Mouse (Mus musculus): ENCODE results near the gene Psmb7. TPM values are rescaled to one million over a fixed set of nuclear protein-coding genes. Genes with fewer than 3 reads are reported as not detected.

Gene Psmb7
- polyA plus RNA-seq, 1 experiment, result 82.9 TPM

GRCm38 (mm10) chr2:38578602-38579521 lies 65.0 kb downstream of the Psmb7 start:
- H3K4me3 ChIP-seq (replicated peaks; ENCODE audit: control insufficient read depth, low read depth, low read length), result no peak overlapping the region
- no peaks in the 10 kb centered on the region for H3K4me1 ChIP-seq (ENCODE audit: control insufficient read depth, insufficient read depth, low read length)
- no peak overlapping the region for H3K27ac ChIP-seq (ENCODE audit: control insufficient read depth, insufficient read depth, low read depth, low read length, poor library complexity)
- 87% methylated on average over 13 of the region's 13 CpGs for WGBS
- no peak for TF ChIP-seq POLR2A (IDR thresholded peaks at IDR 0.05; ENCODE audit: borderline replicate concordance, control insufficient read depth, low read depth, low read length)

GRCm38 (mm10) chr2:38574697-38575096 lies 69.2 kb downstream of the Psmb7 start:
- no peak for TF ChIP-seq POLR2A (IDR thresholded peaks at IDR 0.05; ENCODE audit: borderline replicate concordance, control insufficient read depth, low read depth, low read length)
- TF ChIP-seq CTCF (IDR thresholded peaks at IDR 0.05; ENCODE audit: control insufficient read depth, insufficient read depth, low read length), result no peak
- H3K27ac ChIP-seq (ENCODE audit: control insufficient read depth, insufficient read depth, low read depth, low read length, poor library complexity), result no peak overlapping the region
- H3K4me1 ChIP-seq (ENCODE audit: control insufficient read depth, insufficient read depth, low read length), result no peaks in the 10 kb centered on the region
- WGBS, result 79% methylated on average over 2 of the region's 2 CpGs
- H3K4me3 ChIP-seq (replicated peaks; ENCODE audit: control insufficient read depth, low read depth, low read length), result no peak overlapping the region

- no peak for TF ChIP-seq CTCF (IDR thresholded peaks at IDR 0.05; ENCODE audit: control insufficient read depth, insufficient read depth, low read length)
- TF ChIP-seq POLR2A (IDR thresholded peaks at IDR 0.05; ENCODE audit: borderline replicate concordance, control insufficient read depth, low read depth, low read length), result no peak
- 85% methylated on average over 23 of the region's 23 CpGs for WGBS
Observed at GRCm38 (mm10) chr2:38571971-38572601, 71.8 kb downstream of the Psmb7 start.

GRCm38 (mm10) chr2:38562596-38562995 lies 81.3 kb downstream of the Psmb7 start:
- H3K27ac ChIP-seq (ENCODE audit: control insufficient read depth, insufficient read depth, low read depth, low read length, poor library complexity), result no peak overlapping the region

More at GRCm38 (mm10) chr2:38571971-38572601, 71.8 kb downstream of the Psmb7 start:
- Histone ChIP-seq H3K4me1 (ENCODE audit: control insufficient read depth, insufficient read depth, low read length) (no peaks in the 10 kb centered on the region), H3K27ac (ENCODE audit: control insufficient read depth, insufficient read depth, low read depth, low read length, poor library complexity) (no peak overlapping the region), H3K4me3 (replicated peaks; ENCODE audit: control insufficient read depth, low read depth, low read length) (no peak overlapping the region)

GRCm38 (mm10) chr2:38560296-38561227 lies 83.3 kb downstream of the Psmb7 start:
- 86% methylated on average over 17 of the region's 17 CpGs for WGBS
- no peak overlapping the region for H3K4me3 ChIP-seq (replicated peaks; ENCODE audit: control insufficient read depth, low read depth, low read length)
- H3K4me1 ChIP-seq (ENCODE audit: control insufficient read depth, insufficient read depth, low read length), result no peaks in the 10 kb centered on the region
- H3K27ac ChIP-seq (ENCODE audit: control insufficient read depth, insufficient read depth, low read depth, low read length, poor library complexity), result no peak overlapping the region
- TF ChIP-seq POLR2A (IDR thresholded peaks at IDR 0.05; ENCODE audit: borderline replicate concordance, control insufficient read depth, low read depth, low read length), result no peak

More at GRCm38 (mm10) chr2:38562596-38562995, 81.3 kb downstream of the Psmb7 start:
- TF ChIP-seq POLR2A (IDR thresholded peaks at IDR 0.05; ENCODE audit: borderline replicate concordance, control insufficient read depth, low read depth, low read length), result no peak
- no peak for TF ChIP-seq CTCF (IDR thresholded peaks at IDR 0.05; ENCODE audit: control insufficient read depth, insufficient read depth, low read length)
- Histone ChIP-seq H3K4me1 (ENCODE audit: control insufficient read depth, insufficient read depth, low read length) (no peaks in the 10 kb centered on the region), H3K4me3 (replicated peaks; ENCODE audit: control insufficient read depth, low read depth, low read length) (no peak overlapping the region)
- 67% methylated on average over 4 of the region's 4 CpGs for WGBS

GRCm38 (mm10) chr2:38556721-38557120 lies 87.2 kb downstream of the Psmb7 start:
- 76% methylated on average over 3 of the region's 3 CpGs for WGBS
- Histone ChIP-seq H3K4me1 (ENCODE audit: control insufficient read depth, insufficient read depth, low read length) (peaks cover 2% of the 10 kb centered on the region; the same call in 1 of the 2 replicates), H3K27ac (ENCODE audit: control insufficient read depth, insufficient read depth, low read depth, low read length, poor library complexity) (no peak overlapping the region), H3K4me3 (replicated peaks; ENCODE audit: control insufficient read depth, low read depth, low read length) (no peak overlapping the region)
- TF ChIP-seq CTCF (IDR thresholded peaks at IDR 0.05; ENCODE audit: control insufficient read depth, insufficient read depth, low read length) (no peak), POLR2A (IDR thresholded peaks at IDR 0.05; ENCODE audit: borderline replicate concordance, control insufficient read depth, low read depth, low read length) (no peak)

- TF ChIP-seq CTCF (IDR thresholded peaks at IDR 0.05; ENCODE audit: control insufficient read depth, insufficient read depth, low read length), result no peak
- TF ChIP-seq POLR2A (IDR thresholded peaks at IDR 0.05; ENCODE audit: borderline replicate concordance, control insufficient read depth, low read depth, low read length), result no peak
- Histone ChIP-seq H3K4me1 (ENCODE audit: control insufficient read depth, insufficient read depth, low read length) (peaks cover 2% of the 10 kb centered on the region; the same call in 1 of the 2 replicates), H3K4me3 (replicated peaks; ENCODE audit: control insufficient read depth, low read depth, low read length) (no peak overlapping the region), H3K27ac (ENCODE audit: control insufficient read depth, insufficient read depth, low read depth, low read length, poor library complexity) (no peak overlapping the region)
- WGBS, result 73% methylated on average over 4 of the region's 4 CpGs
Observed at GRCm38 (mm10) chr2:38555659-38556058, 88.2 kb downstream of the Psmb7 start.
